Mouse (Mus musculus) forebrain, embryonic 14.5 days (tissue): ENCODE results near the gene Tmem268. TPM values are rescaled to one million over a fixed set of nuclear protein-coding genes. Genes with fewer than 3 reads are reported as not detected.

Experiments used
- ATAC-seq: fragments of 200-750 bp; cut with Nextera tagmentation; 2 replicates; pipeline ENCODE4 v1.8.0; 2017; ENCODE audit warnings: mild to moderate bottlenecking, moderate library complexity
- DNase-seq: peaks from one replicate; pipeline ENCODE4 v3.0.0-alpha.2; 2015; ENCODE audit warnings: low spot score
- H3K27ac ChIP-seq: fragments of 300-500 bp; sonication (generic); 2 replicates; pipeline ENCODE4 v1.5.1; 2014; ENCODE audit warnings: low read depth, mild to moderate bottlenecking, control low read depth, low read length, moderate library complexity
- H3K27me3 ChIP-seq: fragments of 300-500 bp; sonication (generic); replicated peaks from 2 replicates; pipeline ENCODE4 v1.6.1; 2014; ENCODE audit warnings: low read length, control low read depth, mixed read lengths; ENCODE audit not compliant: control insufficient read depth, insufficient read depth
- H3K36me3 ChIP-seq: fragments of 300-500 bp; sonication (generic); 2 replicates; pipeline ENCODE4 v1.6.1; 2014; ENCODE audit warnings: low read length, control low read depth; ENCODE audit not compliant: control insufficient read depth, insufficient read depth
- H3K4me1 ChIP-seq: fragments of 300-500 bp; sonication (generic); 2 replicates; pipeline ENCODE4 v1.6.1; 2014; ENCODE audit warnings: antibody characterized with exemption, low read length, control low read depth; ENCODE audit not compliant: control insufficient read depth, insufficient read depth
- H3K4me2 ChIP-seq: fragments of 300-500 bp; sonication (generic); 2 replicates; pipeline ENCODE4 v1.6.1; 2014; ENCODE audit warnings: mild to moderate bottlenecking, control low read depth, low read length
- H3K4me3 ChIP-seq: fragments of 300-500 bp; sonication (generic); 2 replicates; pipeline ENCODE4 v1.5.1; 2014; ENCODE audit warnings: low read depth, low read length, control low read depth
- H3K9ac ChIP-seq: fragments of 300-500 bp; sonication (generic); 2 replicates; pipeline ENCODE4 v1.6.1; 2014; ENCODE audit warnings: mild to moderate bottlenecking, low read length, control low read depth, moderate library complexity
- H3K9me3 ChIP-seq: fragments of 300-500 bp; sonication (generic); replicated peaks from 2 replicates; pipeline ENCODE4 v1.6.1; 2016; ENCODE audit warnings: low read length, control low read depth, mixed read lengths; ENCODE audit not compliant: control insufficient read depth
- WGBS: fragments of 180-500 bp; shearing (Covaris S2); extraction: QIAGEN DNeasy Blood & Tissue Kit; methylation state at CpG from one replicate; pipeline ENCODE4 v1.1.7; 2014; 5-methylcytosine and 5-hydroxymethylcytosine counted together
- polyA plus RNA-seq: library from polyadenylated mRNA; unstranded; fragments of >200 nt; fragmentation: Nextera tagmentation; extraction: Ambion mirVana; gene quantifications from 2 replicates; pipeline ENCODE4 v1.2.1, GENCODE M21; 2014

Gene Tmem268
- polyA plus RNA-seq, 1 experiment from 2014 or later = 5.4 TPM

DNA sequence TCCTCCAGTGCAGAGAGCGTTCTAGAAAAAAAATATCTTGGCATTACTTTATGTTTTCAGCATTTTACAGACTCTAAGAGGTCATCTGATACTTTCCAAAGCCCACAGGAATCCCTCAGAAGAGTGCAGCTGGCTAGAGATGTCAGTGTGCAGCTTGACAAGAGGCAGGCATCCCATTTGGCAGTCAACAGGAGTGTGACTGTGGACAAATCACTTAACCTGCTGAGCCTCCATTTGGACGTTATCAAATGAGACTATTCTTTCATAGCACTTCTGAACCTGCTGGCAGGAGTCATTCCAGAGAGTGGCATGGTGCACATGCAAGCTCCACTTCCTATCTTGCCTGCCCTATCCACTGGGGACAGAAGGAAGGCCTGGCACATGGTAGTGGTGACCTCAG is 16.4 kb upstream of the Tmem268 start:
- ATAC-seq (no peak), DNase-seq (no peak)
- Histone ChIP-seq H3K27me3 (no peaks in the 10 kb centered on the region), H3K36me3 (no peaks in the 10 kb centered on the region), H3K9me3 (no peaks in the 10 kb centered on the region), H3K27ac (no peak overlapping the region), H3K4me1 (peaks cover 19% of the 10 kb centered on the region), H3K4me2 (no peak overlapping the region), H3K9ac (no peak overlapping the region), H3K4me3 (no peak overlapping the region)
- 78% methylated on average over 2 of the region's 2 CpGs for WGBS

DNA sequence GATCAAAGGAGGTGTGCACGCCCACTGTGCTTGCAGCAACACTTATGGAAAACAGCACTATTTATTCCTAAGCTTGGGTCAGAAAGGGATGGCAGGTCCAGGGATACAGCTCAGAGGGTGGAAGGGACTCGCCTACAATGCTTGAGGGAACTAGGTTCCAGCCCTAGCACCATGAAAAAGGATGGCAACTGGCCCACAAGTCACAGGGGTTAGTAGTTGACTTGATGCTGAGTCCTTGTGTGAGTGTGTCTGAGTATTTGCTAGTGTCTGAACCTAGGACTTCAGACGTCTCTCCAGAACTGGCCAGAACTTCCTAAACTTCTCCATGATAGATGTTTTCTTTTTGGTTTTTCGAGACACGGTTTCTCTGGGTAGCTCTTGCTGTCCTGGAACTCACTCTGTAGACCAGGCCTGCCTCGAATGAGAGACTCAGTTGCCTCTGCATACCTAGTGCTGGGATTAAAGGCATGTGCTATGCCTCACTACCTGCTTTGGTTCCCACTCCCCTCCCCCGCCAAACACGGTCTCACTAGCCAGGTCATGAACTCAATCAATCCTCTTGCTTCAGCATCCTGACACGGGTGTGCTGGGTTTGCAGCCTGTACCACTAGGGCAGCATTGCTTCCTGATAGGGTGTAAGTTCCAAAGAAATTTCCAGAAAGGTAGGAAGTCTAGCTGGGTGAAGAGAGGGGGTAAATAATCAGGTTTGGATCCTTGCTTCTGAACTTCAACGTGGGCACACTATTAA is 14.7 kb upstream of the Tmem268 start:
- DNase-seq (no peak), ATAC-seq (peak; percentile 67; the same call in 1 of the 2 replicates)
- 65% methylated on average over 10 of the region's 10 CpGs for WGBS
- Histone ChIP-seq H3K27me3 (no peaks in the 10 kb centered on the region), H3K27ac (0 out of 2 replicates have a peak overlapping the region, but pooled peaks have one; percentile 76), H3K9me3 (no peaks in the 10 kb centered on the region), H3K4me1 (peaks cover 25% of the 10 kb centered on the region), H3K36me3 (peaks cover 4% of the 10 kb centered on the region), H3K4me3 (peak overlapping the region; percentile 83), H3K9ac (peak overlapping the region; percentile 37; the same call in 1 of the 2 replicates), H3K4me2 (peak overlapping the region; percentile 65)

GRCm38 (mm10) chr4:63544494-63545230 is 13.9 kb upstream of the Tmem268 start, which contains the start of gene Atp6v1g1:
Atp6v1g1 (plus strand) TSS chr4:63544772.
- H3K36me3 ChIP-seq = peaks cover 11% of the 10 kb centered on the region
- peaks cover 25% of the 10 kb centered on the region for H3K4me1 ChIP-seq
- no peaks in the 10 kb centered on the region for H3K27me3 ChIP-seq
- ATAC-seq (peak; percentile 97), DNase-seq (peak; percentile 97)
- H3K9me3 ChIP-seq = no peaks in the 10 kb centered on the region
- H3K4me3 ChIP-seq = peak within 1 kb of the TSS; percentile 83
- peak within 1 kb of the TSS; percentile 90 for H3K9ac ChIP-seq
- H3K27ac ChIP-seq = peak within 1 kb of the TSS; percentile 76; the same call in 1 of the 2 replicates
- H3K4me2 ChIP-seq = peak within 1 kb of the TSS; percentile 65
- WGBS = under 1% methylated on average over 53 of the region's 57 CpGs

GRCm38 (mm10) chr4:63545231-63545958 is 13.2 kb upstream of the Tmem268 start:
- peak overlapping the region; percentile 65 for H3K4me2 ChIP-seq
- H3K4me3 ChIP-seq = peak overlapping the region; percentile 83
- no peaks in the 10 kb centered on the region for H3K27me3 ChIP-seq
- WGBS = 12% methylated on average over 26 of the region's 26 CpGs
- peaks cover 13% of the 10 kb centered on the region for H3K36me3 ChIP-seq
- ATAC-seq = no peak
- DNase-seq = no peak
- peak overlapping the region; percentile 90 for H3K9ac ChIP-seq
- H3K27ac ChIP-seq = peak overlapping the region; percentile 76; the same call in 1 of the 2 replicates
- peaks cover 25% of the 10 kb centered on the region for H3K4me1 ChIP-seq
- H3K9me3 ChIP-seq = no peaks in the 10 kb centered on the region

DNA sequence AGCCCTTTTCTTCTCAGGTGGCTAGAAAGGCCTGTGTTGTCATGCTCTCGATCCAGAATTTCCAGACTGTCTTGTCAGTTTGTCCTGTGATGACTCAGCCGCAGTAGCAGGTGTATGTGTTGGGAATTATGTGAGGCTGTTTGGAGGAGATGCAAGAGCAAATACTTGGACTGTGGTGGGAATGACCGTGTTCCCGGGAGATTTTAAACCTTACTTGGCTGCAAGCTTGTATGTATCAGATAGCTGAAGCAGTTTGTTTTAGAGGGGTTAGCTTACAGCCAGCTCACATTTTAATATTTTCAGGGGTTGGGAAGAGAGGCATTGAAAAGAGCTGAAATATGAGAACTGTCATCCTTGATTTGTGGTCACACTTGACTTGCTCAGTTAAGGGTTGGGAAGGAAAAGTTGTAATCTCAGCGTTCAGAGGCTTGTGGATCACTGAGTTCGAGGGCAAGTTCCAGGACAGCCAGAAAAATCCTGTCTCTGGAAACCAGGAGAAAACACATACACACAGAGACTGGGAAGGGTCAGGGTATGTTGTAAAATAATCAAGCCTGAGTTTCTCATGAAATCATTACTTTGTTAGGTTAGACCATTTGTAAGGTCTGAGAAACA is 12.0 kb upstream of the Tmem268 start:
- Histone ChIP-seq H3K27me3 (no peaks in the 10 kb centered on the region), H3K4me2 (peak overlapping the region; percentile 65), H3K36me3 (peaks cover 24% of the 10 kb centered on the region), H3K4me3 (no peak overlapping the region), H3K9ac (no peak overlapping the region), H3K27ac (no peak overlapping the region), H3K4me1 (peaks cover 25% of the 10 kb centered on the region), H3K9me3 (no peaks in the 10 kb centered on the region)
- 91% methylated on average over 6 of the region's 6 CpGs for WGBS
- ATAC-seq (no peak), DNase-seq (no peak)

DNA sequence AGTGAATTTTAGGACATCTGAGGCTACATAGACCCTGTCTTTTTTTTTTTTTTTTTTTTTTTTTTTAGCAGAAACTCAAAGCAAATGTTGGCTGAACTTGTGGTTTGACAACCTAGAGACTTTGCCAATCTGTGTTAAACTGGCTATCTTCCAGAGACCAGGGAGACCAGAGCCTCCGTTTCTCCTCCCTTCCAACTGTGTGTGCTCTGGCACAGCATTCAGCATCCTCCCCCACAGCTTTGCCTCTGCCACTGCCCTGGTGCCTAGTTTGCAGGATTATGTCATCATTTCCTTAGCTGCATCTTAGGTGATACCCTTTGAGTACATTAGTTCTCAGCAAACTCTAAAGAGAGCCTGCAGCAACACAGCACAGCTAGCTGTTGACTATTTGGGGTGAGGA is 10.8 kb upstream of the Tmem268 start:
- no peak overlapping the region for H3K27ac ChIP-seq
- ATAC-seq = no peak
- 35% methylated on average over 1 of the region's 1 CpGs for WGBS

DNA sequence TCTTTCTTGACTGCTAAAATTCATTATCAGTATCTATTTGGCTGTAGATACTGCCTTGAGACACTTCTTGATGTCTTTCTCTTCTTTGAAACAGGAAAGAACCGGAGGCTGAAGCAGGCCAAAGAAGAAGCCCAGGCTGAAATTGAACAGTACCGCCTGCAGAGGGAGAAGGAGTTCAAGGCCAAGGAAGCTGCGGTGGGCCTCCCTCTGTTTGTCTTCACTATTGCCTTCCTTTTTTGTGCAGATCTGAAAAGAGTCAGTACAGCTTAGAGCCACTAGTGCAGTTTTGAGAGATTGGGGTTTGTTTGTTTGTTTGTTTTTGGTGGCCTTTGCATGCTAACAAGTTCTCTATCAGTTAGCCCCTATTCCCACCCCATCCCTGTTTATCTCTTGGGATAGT is 10.1 kb upstream of the Tmem268 start:
- H3K9ac ChIP-seq = no peak overlapping the region
- no peak overlapping the region for H3K27ac ChIP-seq
- H3K4me1 ChIP-seq = peaks cover 25% of the 10 kb centered on the region
- peaks cover 41% of the 10 kb centered on the region for H3K36me3 ChIP-seq
- no peak overlapping the region for H3K4me2 ChIP-seq
- DNase-seq (no peak), ATAC-seq (no peak)
- no peak overlapping the region for H3K4me3 ChIP-seq
- no peaks in the 10 kb centered on the region for H3K27me3 ChIP-seq
- WGBS = 88% methylated on average over 3 of the region's 3 CpGs
- no peaks in the 10 kb centered on the region for H3K9me3 ChIP-seq

More for the DNA sequence above, 10.8 kb upstream of the Tmem268 start:
- DNase-seq = peak; percentile 43
- no peak overlapping the region for H3K4me2 ChIP-seq
- no peaks in the 10 kb centered on the region for H3K9me3 ChIP-seq
- peaks cover 25% of the 10 kb centered on the region for H3K4me1 ChIP-seq
- peaks cover 36% of the 10 kb centered on the region for H3K36me3 ChIP-seq
- H3K27me3 ChIP-seq = no peaks in the 10 kb centered on the region
- no peak overlapping the region for H3K4me3 ChIP-seq
- H3K9ac ChIP-seq = no peak overlapping the region

GRCm38 (mm10) chr4:63550908-63551307 is 7.7 kb upstream of the Tmem268 start:
- Histone ChIP-seq H3K9ac (no peak overlapping the region), H3K9me3 (no peaks in the 10 kb centered on the region), H3K36me3 (peaks cover 46% of the 10 kb centered on the region), H3K4me2 (no peak overlapping the region), H3K4me1 (peaks cover 18% of the 10 kb centered on the region), H3K27me3 (no peaks in the 10 kb centered on the region), H3K4me3 (no peak overlapping the region), H3K27ac (no peak overlapping the region)
- no peak for DNase-seq
- no peak for ATAC-seq
- 97% methylated on average over 3 of the region's 3 CpGs for WGBS
